Mouse (Mus musculus): ENCODE data around the gene Aktip. TPM values are rescaled to one million over a fixed set of nuclear protein-coding genes. Genes with fewer than 3 reads are reported as not detected.

Aktip gene
- total and polyA plus RNA-seq, 3 experiments = 9.3 to 13.4 (median 13.3) TPM

DNA sequence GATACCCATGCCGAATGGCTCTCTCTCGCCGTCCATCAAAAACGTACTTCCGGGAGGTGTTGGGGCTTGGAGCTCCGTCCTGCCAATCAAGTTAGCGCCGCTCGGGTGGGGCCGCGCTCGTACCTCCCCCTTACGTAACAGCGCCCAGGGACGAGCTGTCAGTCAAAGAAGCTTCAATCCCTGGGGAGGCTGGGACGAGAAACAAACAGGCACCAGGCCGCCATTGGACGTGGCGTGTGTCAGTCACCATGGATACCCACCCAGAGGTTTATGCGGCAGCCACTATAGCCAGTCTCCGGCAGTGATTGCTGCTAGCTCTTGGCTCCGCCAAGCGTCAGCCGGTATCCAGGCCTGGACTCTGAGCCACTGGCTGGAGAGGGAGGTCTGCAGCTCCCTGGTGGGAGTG lies 65.7 kb downstream of the Aktip start:
- dilution Hi-C loops (cut with MboI; ENCODE audit: extremely low pct_ligation_motif_present, extremely low pct_unique_long_range_greater_than_20kb, low sequenced_read_pairs) (no loop called here), in situ Hi-C loops (cut with MboI; ENCODE audit: low pct_ligation_motif_present, low pct_unique_long_range_greater_than_20kb, low sequenced_read_pairs) (no loop called here)
- Histone ChIP-seq H3K27ac (ENCODE audit: insufficient read depth, low read depth) (no peak overlapping the region), H3K4me1 (ENCODE audit: control insufficient read depth in 1 of 2, insufficient read depth in 2 of 2) (peaks cover 0 to 15% of the 10 kb centered on the region in 2 experiments; a peak in 2 of 4 replicates), H3K9ac (ENCODE audit: insufficient read depth, low read depth) (no peak overlapping the region), H3K27me3 (replicated peaks) (no peaks in the 10 kb centered on the region), H3K79me2 (replicated peaks; ENCODE audit: control insufficient read depth, extremely low read depth, insufficient read depth, poor library complexity, severe bottlenecking) (no peaks in the 10 kb centered on the region; the same call in 1 of the 2 replicates), H3K9me3 (replicated peaks; ENCODE audit: low read length) (no peaks in the 10 kb centered on the region), H3K36me3 (replicated peaks in 1 of 2; ENCODE audit: control insufficient read depth in 1 of 2, insufficient read depth in 1 of 2, low read length in 1 of 2) (peaks cover 6 to 20% of the 10 kb centered on the region in 2 experiments), H3K4me2 (ENCODE audit: insufficient read depth, low read depth, poor library complexity, severe bottlenecking) (peak overlapping the region; percentile 34; the same call in 1 of the 2 replicates), H3K4me3 (replicated peaks in 1 of 3; ENCODE audit: low read depth in 2 of 3, low read length in 2 of 3, poor library complexity in 1 of 3) (peak overlapping the region in 2 of 3 experiments; percentile 42 to 80)
- TF ChIP-seq CTCF (conservative IDR thresholded peaks at IDR 0.05 in 1 of 2, IDR thresholded peaks at IDR 0.05 in 1 of 2; ENCODE audit: low read depth in 2 of 2, low read length in 2 of 2) = peak in 1 of 2 experiments; percentile 47; a peak in 2 of 4 replicates
- 0 out of 2 replicates have a peak, but pooled peaks have one; percentile 15 for TF ChIP-seq ETS1 (conservative IDR thresholded peaks at IDR 0.05; ENCODE audit: low read depth, low read length)
- TF ChIP-seq CHD2 (IDR thresholded peaks at IDR 0.05; ENCODE audit: low read length) = peak; percentile 73
- TF ChIP-seq MAZ (IDR thresholded peaks at IDR 0.05; ENCODE audit: low read depth, low read length) = peak; percentile 96
- 0 out of 2 replicates have a peak, but pooled peaks have one; percentile 45 for TF ChIP-seq SIN3A (IDR thresholded peaks at IDR 0.05; ENCODE audit: low read length)
- no peak for TF ChIP-seq MYC (IDR thresholded peaks at IDR 0.05; ENCODE audit: low read depth, low read length)
- peak; percentile 84 for TF ChIP-seq HCFC1 (IDR thresholded peaks at IDR 0.05; ENCODE audit: low read depth, low read length)
- TF ChIP-seq RAD21 (IDR thresholded peaks at IDR 0.05; ENCODE audit: low read depth, low read length) = peak; percentile 41
- 0 out of 2 replicates have a peak, but pooled peaks have one; percentile 44 for TF ChIP-seq KAT2A (IDR thresholded peaks at IDR 0.05; ENCODE audit: insufficient replicate concordance, low read length)
- peak; percentile 76 for TF ChIP-seq POLR2A (IDR thresholded peaks at IDR 0.05; ENCODE audit: low read depth, low read length)
- peak; percentile 44; the same call in 1 of the 2 replicates for TF ChIP-seq TCF12 (IDR thresholded peaks at IDR 0.05; ENCODE audit: low read depth, low read length)
- 0 out of 2 replicates have a peak, but pooled peaks have one; percentile 37 for TF ChIP-seq NRF1 (IDR thresholded peaks at IDR 0.05; ENCODE audit: low read depth, low read length)
- no peak; the same call in 1 of the 2 replicates for TF ChIP-seq ZMIZ1 (IDR thresholded peaks at IDR 0.05; ENCODE audit: low read depth, low read length)
- TF ChIP-seq MXI1 (IDR thresholded peaks at IDR 0.05; ENCODE audit: low read depth, low read length) = no peak
- TF ChIP-seq ELF1 (IDR thresholded peaks at IDR 0.05; ENCODE audit: low read depth, low read length) = peak; percentile 83
- peak; percentile 100 for DNase-seq (ENCODE audit: extremely low read depth)

DNA sequence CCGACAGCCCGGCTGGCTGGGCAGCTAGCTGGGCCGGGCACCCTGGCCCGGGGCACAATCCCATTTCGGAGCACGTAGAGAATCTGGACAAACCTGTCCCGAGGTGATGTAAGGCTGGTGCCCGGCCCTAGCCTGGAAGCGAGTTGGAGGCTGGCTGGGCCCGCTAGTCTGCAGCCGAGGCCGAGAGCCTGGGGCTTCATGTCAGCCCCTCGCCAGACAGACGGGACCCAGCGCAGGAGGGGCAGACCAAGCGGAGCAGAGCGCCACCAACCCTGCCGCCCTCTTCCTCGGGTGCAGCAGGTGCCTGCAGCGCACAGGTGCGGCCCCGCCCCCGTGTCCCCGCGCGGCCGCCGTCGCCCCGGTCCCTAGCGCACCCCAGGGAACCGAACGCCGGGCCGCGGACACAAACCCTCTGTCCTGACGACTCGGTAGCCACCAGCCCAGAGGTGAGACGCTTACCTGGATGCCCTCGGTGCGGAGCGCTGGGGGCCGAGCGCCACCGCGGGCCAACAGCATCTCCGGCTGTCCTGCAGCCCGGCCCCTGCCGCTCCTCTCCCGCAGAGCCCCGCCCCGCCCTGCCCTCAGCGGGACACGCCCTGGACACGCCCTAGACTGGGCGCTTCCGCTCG lies 66.2 kb downstream of the Aktip start:
- H3K27me3 ChIP-seq (replicated peaks) = no peaks in the 10 kb centered on the region
- H3K27ac ChIP-seq (ENCODE audit: insufficient read depth, low read depth) = no peak overlapping the region
- peaks cover 8 to 24% of the 10 kb centered on the region in 2 experiments for H3K36me3 ChIP-seq (replicated peaks in 1 of 2; ENCODE audit: control insufficient read depth in 1 of 2, insufficient read depth in 1 of 2, low read length in 1 of 2)
- H3K79me2 ChIP-seq (replicated peaks; ENCODE audit: control insufficient read depth, extremely low read depth, insufficient read depth, poor library complexity, severe bottlenecking) = no peaks in the 10 kb centered on the region; the same call in 1 of the 2 replicates
- H3K4me1 ChIP-seq (ENCODE audit: control insufficient read depth in 1 of 2, insufficient read depth in 2 of 2) = peaks cover 0 to 15% of the 10 kb centered on the region in 2 experiments; a peak in 2 of 4 replicates
- H3K9ac ChIP-seq (ENCODE audit: insufficient read depth, low read depth) = peak overlapping the region; percentile 27; the same call in 1 of the 2 replicates
- dilution Hi-C loops (cut with MboI; ENCODE audit: extremely low pct_ligation_motif_present, extremely low pct_unique_long_range_greater_than_20kb, low sequenced_read_pairs) = no loop called here
- peak overlapping the region; percentile 59 to 86 (median 80) for H3K4me3 ChIP-seq (replicated peaks in 1 of 3; ENCODE audit: low read depth in 2 of 3, low read length in 2 of 3, poor library complexity in 1 of 3)
- no peak for TF ChIP-seq CTCF (conservative IDR thresholded peaks at IDR 0.05 in 1 of 2, IDR thresholded peaks at IDR 0.05 in 1 of 2; ENCODE audit: low read depth in 2 of 2, low read length in 2 of 2)
- peak; percentile 11; the same call in 1 of the 2 replicates for TF ChIP-seq SIN3A (IDR thresholded peaks at IDR 0.05; ENCODE audit: low read length)
- DNase-seq (ENCODE audit: extremely low read depth) = no peak
- in situ Hi-C loops (cut with MboI; ENCODE audit: low pct_ligation_motif_present, low pct_unique_long_range_greater_than_20kb, low sequenced_read_pairs) = no loop called here
- no peaks in the 10 kb centered on the region for H3K9me3 ChIP-seq (replicated peaks; ENCODE audit: low read length)
- H3K4me2 ChIP-seq (ENCODE audit: insufficient read depth, low read depth, poor library complexity, severe bottlenecking) = peak overlapping the region; percentile 60
